Mouse (Mus musculus) CH12.LX (cell line): Measurements from ENCODE around the gene Uqcrc1. TPM values are rescaled to one million over a fixed set of nuclear protein-coding genes. Genes with fewer than 3 reads are reported as not detected.

ENCODE experiments used
- DNase-seq: peaks from one replicate; pipeline ENCODE4 v3.0.0-alpha.2; 2013; ENCODE audit errors: extremely low read depth
- H3K27ac ChIP-seq: 2 replicates; pipeline ENCODE4 v1.5.1; 2012; ENCODE audit warnings: low read depth, mild to moderate bottlenecking, control low read depth, moderate library complexity; ENCODE audit not compliant: insufficient read depth
- H3K27me3 ChIP-seq: replicated peaks from 2 replicates; pipeline ENCODE3; 2012; ENCODE audit warnings: inconsistent platforms
- H3K36me3 ChIP-seq, 2 experiments: replicated peaks in 1 of 2; 2 replicates each; pipeline versions ENCODE3 to v1.6.1; 2012; ENCODE audit warnings: inconsistent platforms in 1 of 2, low read length in 1 of 2, mild to moderate bottlenecking in 1 of 2, mixed read lengths in 1 of 2, moderate library complexity in 1 of 2; ENCODE audit not compliant: control insufficient read depth in 1 of 2, insufficient read depth in 1 of 2
- H3K4me1 ChIP-seq, 2 experiments: 2 replicates each; pipeline ENCODE4 v1.6.1; 2012; ENCODE audit warnings: inconsistent platforms in 1 of 2, moderate library complexity in 1 of 2; ENCODE audit not compliant: insufficient read depth in 2 of 2, control insufficient read depth in 1 of 2
- H3K4me2 ChIP-seq: 2 replicates; pipeline ENCODE4 v1.6.1; 2012; ENCODE audit warnings: low read depth, mild to moderate bottlenecking, control low read depth; ENCODE audit not compliant: poor library complexity, insufficient read depth, severe bottlenecking
- H3K4me3 ChIP-seq, 3 experiments: fragments of 150-350 bp in 1 of 3; sonication (generic) in 1 of 3; replicated peaks in 1 of 3; 2 replicates each; pipeline versions ENCODE3 to v1.5.1; 2011 to 2012; ENCODE audit warnings: low read depth in 2 of 3, low read length in 2 of 3, mild to moderate bottlenecking in 2 of 3, moderate library complexity in 2 of 3, control low read depth in 1 of 3, improper control_type of control experiment in 1 of 3, inconsistent platforms in 1 of 3, mixed read lengths in 1 of 3; ENCODE audit not compliant: poor library complexity in 1 of 3
- H3K79me2 ChIP-seq: replicated peaks from 2 replicates; pipeline ENCODE4 v1.6.1; 2012; ENCODE audit warnings: mild to moderate bottlenecking, moderate library complexity; ENCODE audit not compliant: control insufficient read depth, poor library complexity, insufficient read depth, severe bottlenecking; ENCODE audit errors: extremely low read depth
- H3K9ac ChIP-seq: 2 replicates; pipeline ENCODE4 v1.6.1; 2012; ENCODE audit warnings: low read depth, mild to moderate bottlenecking, control low read depth, moderate library complexity; ENCODE audit not compliant: insufficient read depth
- H3K9me3 ChIP-seq: replicated peaks from 2 replicates; pipeline ENCODE3; 2012; ENCODE audit warnings: low read length, inconsistent platforms, mixed read lengths
- BHLHE40 ChIP-seq: IDR thresholded peaks from 2 replicates; pipeline ENCODE4 v1.6.1; 2011; ENCODE audit warnings: mild to moderate bottlenecking, low read depth, low read length, improper control_type of control experiment
- CHD1 ChIP-seq: IDR thresholded peaks from 2 replicates; pipeline ENCODE4 v1.6.1; 2012; ENCODE audit warnings: low read depth, low read length, improper control_type of control experiment, inconsistent platforms
- CHD2 ChIP-seq: IDR thresholded peaks from 2 replicates; pipeline ENCODE4 v1.6.1; 2011; ENCODE audit warnings: low read length, improper control_type of control experiment
- CTCF ChIP-seq, 2 experiments: IDR thresholded peaks in 1 of 2; conservative IDR thresholded peaks in 1 of 2; 2 replicates each; pipeline ENCODE4 v1.5.1; 2011 to 2012; ENCODE audit warnings: low read depth in 2 of 2, low read length in 2 of 2, improper control_type of control experiment in 1 of 2, inconsistent platforms in 1 of 2, mild to moderate bottlenecking in 1 of 2, moderate library complexity in 1 of 2
- E2F4 ChIP-seq: IDR thresholded peaks from 2 replicates; pipeline ENCODE4 v1.6.1; 2011; ENCODE audit warnings: low read depth, low read length, improper control_type of control experiment; ENCODE audit not compliant: insufficient replicate concordance
- ELF1 ChIP-seq: IDR thresholded peaks from 2 replicates; pipeline ENCODE4 v1.6.1; 2014; ENCODE audit warnings: low read depth, mild to moderate bottlenecking, inconsistent platforms, low read length, improper control_type of control experiment
- EP300 ChIP-seq: IDR thresholded peaks from 2 replicates; pipeline ENCODE4 v1.6.1; 2011; ENCODE audit warnings: low read length, improper control_type of control experiment
- ETS1 ChIP-seq: conservative IDR thresholded peaks from 2 replicates; pipeline ENCODE4 v1.6.1; 2012; ENCODE audit warnings: low read depth, mild to moderate bottlenecking, inconsistent platforms, low read length, improper control_type of control experiment, moderate library complexity
- GABPA ChIP-seq: IDR thresholded peaks from 2 replicates; pipeline ENCODE4 v1.6.1; 2012; ENCODE audit warnings: low read depth, low read length, improper control_type of control experiment, inconsistent platforms; ENCODE audit not compliant: insufficient replicate concordance
- HCFC1 ChIP-seq: IDR thresholded peaks from 2 replicates; pipeline ENCODE4 v1.6.1; 2012; ENCODE audit warnings: low read depth, mild to moderate bottlenecking, inconsistent platforms, low read length, improper control_type of control experiment
- IRF4 ChIP-seq: IDR thresholded peaks from 2 replicates; pipeline ENCODE4 v1.6.1; 2014; ENCODE audit warnings: low read depth, mild to moderate bottlenecking, inconsistent platforms, low read length, improper control_type of control experiment
- JUN ChIP-seq: IDR thresholded peaks from 2 replicates; pipeline ENCODE4 v1.6.1; 2011; ENCODE audit warnings: low read depth, mild to moderate bottlenecking, low read length, improper control_type of control experiment, moderate library complexity; ENCODE audit not compliant: insufficient read depth
- JUND ChIP-seq: conservative IDR thresholded peaks from 2 replicates; pipeline ENCODE4 v1.6.1; 2011; ENCODE audit warnings: low read depth, low read length, improper control_type of control experiment
- MAFK ChIP-seq: IDR thresholded peaks from 2 replicates; pipeline ENCODE4 v1.6.1; 2011; ENCODE audit warnings: low read length, improper control_type of control experiment; ENCODE audit not compliant: insufficient replicate concordance
- MAX ChIP-seq: IDR thresholded peaks from 2 replicates; pipeline ENCODE4 v1.6.1; 2011; ENCODE audit warnings: low read length, improper control_type of control experiment
- MAZ ChIP-seq: IDR thresholded peaks from 2 replicates; pipeline ENCODE4 v1.6.1; 2012; ENCODE audit warnings: low read depth, mild to moderate bottlenecking, inconsistent platforms, low read length, improper control_type of control experiment, moderate library complexity
- MEF2A ChIP-seq: IDR thresholded peaks from 2 replicates; pipeline ENCODE4 v1.6.1; 2014; ENCODE audit warnings: low read depth, mild to moderate bottlenecking, inconsistent platforms, low read length, improper control_type of control experiment, borderline replicate concordance
- MXI1 ChIP-seq: IDR thresholded peaks from 2 replicates; pipeline ENCODE4 v1.6.1; 2011; ENCODE audit warnings: mild to moderate bottlenecking, low read depth, low read length, improper control_type of control experiment
- MYC ChIP-seq: IDR thresholded peaks from 2 replicates; pipeline ENCODE4 v1.6.1; 2011; ENCODE audit warnings: low read depth, mild to moderate bottlenecking, improper control_type of control experiment, low read length
- NELFE ChIP-seq: IDR thresholded peaks from 2 replicates; pipeline ENCODE4 v1.6.1; 2011; ENCODE audit warnings: low read depth, low read length, improper control_type of control experiment
- NRF1 ChIP-seq: IDR thresholded peaks from 2 replicates; pipeline ENCODE4 v1.6.1; 2014; ENCODE audit warnings: low read depth, mild to moderate bottlenecking, inconsistent platforms, low read length, improper control_type of control experiment, moderate library complexity
- PAX5 ChIP-seq: IDR thresholded peaks from 2 replicates; pipeline ENCODE4 v1.6.1; 2012; ENCODE audit warnings: low read length, inconsistent platforms, mixed read lengths
- POLR2AphosphoS2 ChIP-seq: IDR thresholded peaks from 2 replicates; pipeline ENCODE4 v1.6.1; 2011; ENCODE audit warnings: low read depth, low read length, improper control_type of control experiment
- RAD21 ChIP-seq: IDR thresholded peaks from 2 replicates; pipeline ENCODE4 v1.6.1; 2011; ENCODE audit warnings: low read depth, mild to moderate bottlenecking, low read length, improper control_type of control experiment, moderate library complexity
- RCOR1 ChIP-seq: conservative IDR thresholded peaks from 2 replicates; pipeline ENCODE4 v1.6.1; 2012; ENCODE audit warnings: low read depth, mild to moderate bottlenecking, inconsistent platforms, low read length, improper control_type of control experiment
- SIN3A ChIP-seq: IDR thresholded peaks from 2 replicates; pipeline ENCODE4 v1.6.1; 2012; ENCODE audit warnings: low read length, improper control_type of control experiment, inconsistent platforms
- SMC3 ChIP-seq: IDR thresholded peaks from 2 replicates; pipeline ENCODE4 v1.6.1; 2011; ENCODE audit warnings: low read depth, low read length, improper control_type of control experiment
- TBP ChIP-seq: conservative IDR thresholded peaks from 2 replicates; pipeline ENCODE4 v1.6.1; 2011; ENCODE audit warnings: low read depth, low read length, improper control_type of control experiment
- TCF12 ChIP-seq: IDR thresholded peaks from 2 replicates; pipeline ENCODE4 v1.6.1; 2014; ENCODE audit warnings: low read depth, mild to moderate bottlenecking, inconsistent platforms, low read length, improper control_type of control experiment
- UBTF ChIP-seq: IDR thresholded peaks from 2 replicates; pipeline ENCODE4 v1.6.1; 2012; ENCODE audit warnings: low read depth, mild to moderate bottlenecking, inconsistent platforms, low read length, improper control_type of control experiment, moderate library complexity
- USF1 ChIP-seq: IDR thresholded peaks from 2 replicates; pipeline ENCODE4 v1.6.1; 2014; ENCODE audit warnings: low read depth, mild to moderate bottlenecking, inconsistent platforms, low read length, improper control_type of control experiment
- USF2 ChIP-seq: conservative IDR thresholded peaks from 2 replicates; pipeline ENCODE4 v1.6.1; 2011; ENCODE audit warnings: low read depth, low read length, improper control_type of control experiment
- ZC3H11A ChIP-seq: IDR thresholded peaks from 2 replicates; pipeline ENCODE4 v1.6.1; 2012; ENCODE audit warnings: low read depth, mild to moderate bottlenecking, inconsistent platforms, low read length, improper control_type of control experiment
- ZKSCAN1 ChIP-seq: IDR thresholded peaks from 2 replicates; pipeline ENCODE4 v1.6.1; 2012; ENCODE audit warnings: low read depth, inconsistent platforms, low read length, improper control_type of control experiment, borderline replicate concordance
- ZMIZ1 ChIP-seq: IDR thresholded peaks from 2 replicates; pipeline ENCODE4 v1.6.1; 2012; ENCODE audit warnings: low read depth, mild to moderate bottlenecking, inconsistent platforms, low read length, improper control_type of control experiment
- ZNF384 ChIP-seq: IDR thresholded peaks from 2 replicates; pipeline ENCODE4 v1.6.1; 2012; ENCODE audit warnings: low read depth, low read length, improper control_type of control experiment, inconsistent platforms
- dilution Hi-C: fragments of 300-500 bp; cut with MboI; formaldehyde crosslinking; loops from 2 replicates; pipeline ENCODE4 v1.14.3; 2020; ENCODE audit warnings: low sequenced_read_pairs; ENCODE audit not compliant: extremely low pct_unique_long_range_greater_than_20kb, extremely low pct_ligation_motif_present
- in situ Hi-C: fragments of 300-500 bp; cut with MboI; formaldehyde crosslinking; loops from 3 replicates; pipeline ENCODE4 v1.14.3; 2019; ENCODE audit warnings: low sequenced_read_pairs, low pct_ligation_motif_present, low pct_unique_long_range_greater_than_20kb, mixed read lengths
- polyA plus RNA-seq: library from polyadenylated mRNA; unstranded; fragments of >175 nt; gene quantifications from 2 replicates; pipeline ENCODE4 v1.2.1, GENCODE M21; 2012; ENCODE audit warnings: low read depth; ENCODE audit not compliant: insufficient read length
- total RNA-seq, 2 experiments: library from RNA; depleted of rRNA; stranded (reverse); fragments of 300-350 nt in 1 of 2; fragments of >200 nt in 1 of 2; gene quantifications; 2 replicates each; pipeline ENCODE4 v1.2.3; 2012 to 2014

Uqcrc1 gene
- total RNA-seq (2012; rRNA removed), result 327 and 351 TPM in 2 replicates
- 301 and 326 TPM in 2 replicates for total RNA-seq (2014; rRNA removed)
- 293 and 301 TPM in 2 replicates for polyA plus RNA-seq

DNA sequence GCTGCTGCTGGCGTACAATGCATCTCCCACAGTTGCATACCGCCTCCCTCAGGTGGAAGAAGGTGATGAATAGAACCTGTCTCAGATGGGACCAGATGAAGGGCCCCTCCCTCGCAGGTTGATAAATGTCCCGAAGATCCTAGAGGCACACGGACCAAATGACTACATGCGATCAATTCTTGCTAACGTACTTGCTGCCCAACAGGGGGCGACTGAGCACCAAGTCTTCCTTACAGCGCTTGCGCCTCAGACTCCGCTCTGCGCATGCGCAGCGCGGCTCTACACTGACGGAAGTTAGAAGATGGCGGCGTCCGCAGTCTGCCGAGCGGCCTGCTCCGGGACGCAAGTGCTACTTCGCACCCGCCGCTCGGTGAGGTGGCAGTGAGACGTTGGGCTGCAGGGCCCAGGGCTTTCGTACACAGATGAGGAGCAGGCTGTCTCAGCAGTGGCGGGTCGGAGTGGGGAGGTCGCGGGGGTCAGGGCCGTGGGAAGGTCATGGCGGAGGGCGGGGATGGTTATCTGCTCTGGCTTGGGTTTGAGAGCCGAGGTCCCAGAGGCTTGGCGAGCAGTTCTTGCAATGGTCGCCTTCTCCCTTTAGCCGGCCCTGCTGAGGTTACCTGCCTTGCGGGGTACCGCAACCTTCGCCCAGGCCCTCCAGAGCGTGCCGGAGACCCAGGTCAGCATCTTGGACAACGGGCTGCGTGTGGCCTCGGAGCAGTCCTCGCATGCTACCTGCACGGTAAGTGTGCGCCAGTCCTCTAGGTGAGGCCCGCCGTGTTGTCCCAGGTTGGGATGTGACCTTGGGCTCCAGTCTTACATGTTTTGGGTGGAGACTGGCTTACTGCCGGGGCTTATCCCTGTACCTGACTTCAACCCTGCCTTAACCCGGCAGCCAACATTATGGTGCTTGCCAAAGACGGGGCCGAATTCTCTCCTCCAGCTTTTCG is at the start of gene Uqcrc1:
Uqcrc1 (plus strand) TSS at position 216 of the 947 bp plus-strand sequence.
- peaks cover 0 to 13% of the 10 kb centered on the region in 2 experiments; a peak in 2 of 4 replicates for H3K4me1 ChIP-seq
- no peaks in the 10 kb centered on the region for H3K9me3 ChIP-seq
- peak; percentile 99 for DNase-seq
- in situ Hi-C loops, result no loop called here
- peaks cover 11% of the 10 kb centered on the region for H3K79me2 ChIP-seq
- peaks cover 4% of the 10 kb centered on the region for H3K27me3 ChIP-seq
- peak within 1 kb of the TSS; percentile 88 for H3K4me2 ChIP-seq
- H3K27ac ChIP-seq, result peak within 1 kb of the TSS; percentile 49
- peak within 1 kb of the TSS; percentile 81 for H3K9ac ChIP-seq
- dilution Hi-C loops, result no loop called here
- H3K4me3 ChIP-seq, result peak within 1 kb of the TSS; percentile 91 to 97 (median 96)
- H3K36me3 ChIP-seq, result peaks cover 22 to 34% of the 10 kb centered on the region in 2 experiments
- peak; percentile 97 for TF ChIP-seq NELFE
- TF ChIP-seq JUN, result no peak
- TF ChIP-seq MEF2A, result peak; percentile 66; the same call in 1 of the 2 replicates
- 0 out of 2 replicates have a peak, but pooled peaks have one; percentile 4 for TF ChIP-seq BHLHE40
- TF ChIP-seq IRF4, result peak; percentile 29; the same call in 1 of the 2 replicates
- TF ChIP-seq SMC3, result peak; percentile 69
- no peak for TF ChIP-seq ZNF384
- TF ChIP-seq SIN3A, result peak; percentile 88
- TF ChIP-seq TCF12, result peak; percentile 96
- no peak for TF ChIP-seq ZKSCAN1
- TF ChIP-seq ZMIZ1, result peak; percentile 75
- TF ChIP-seq RCOR1, result no peak
- TF ChIP-seq MAX, result peak; percentile 9; the same call in 1 of the 2 replicates
- TF ChIP-seq POLR2AphosphoS2, result peak; percentile 61; the same call in 1 of the 2 replicates
- TF ChIP-seq MXI1, result peak; percentile 81; the same call in 1 of the 2 replicates
- no peak for TF ChIP-seq USF2
- TF ChIP-seq CHD2, result no peak
- no peak for TF ChIP-seq EP300
- no peak for TF ChIP-seq MAFK
- TF ChIP-seq MYC, result 0 out of 2 replicates have a peak, but pooled peaks have one; percentile 45
- peak; percentile 80 for TF ChIP-seq RAD21
- no peak for TF ChIP-seq USF1
- TF ChIP-seq ELF1, result peak; percentile 85
- no peak; the same call in 1 of the 2 replicates for TF ChIP-seq GABPA
- TF ChIP-seq CTCF (conservative IDR thresholded peaks at IDR 0.05 in 1 of 2, IDR thresholded peaks at IDR 0.05 in 1 of 2; ENCODE audit: low read depth in 2 of 2, low read length in 2 of 2), result peak; percentile 72 to 89
- peak; percentile 85; the same call in 1 of the 2 replicates for TF ChIP-seq TBP
- TF ChIP-seq PAX5, result no peak
- 0 out of 2 replicates have a peak, but pooled peaks have one; percentile 19 for TF ChIP-seq JUND
- peak; percentile 77; the same call in 1 of the 2 replicates for TF ChIP-seq MAZ
- TF ChIP-seq HCFC1, result peak; percentile 81
- TF ChIP-seq NRF1, result peak; percentile 100
- no peak for TF ChIP-seq E2F4
- no peak for TF ChIP-seq ZC3H11A
- TF ChIP-seq ETS1, result no peak
- no peak for TF ChIP-seq CHD1
- TF ChIP-seq UBTF, result no peak; the same call in 1 of the 2 replicates
